Mouse (Mus musculus): ENCODE data around the gene Hhat. TPM values are rescaled to one million over a fixed set of nuclear protein-coding genes. Genes with fewer than 3 reads are reported as not detected.

Gene Hhat
- total RNA-seq, 1 experiment: 2.8 TPM

GRCm38 (mm10) chr1:192536440-192536839 is 234.6 kb downstream of the Hhat start:
- Histone ChIP-seq H3K36me3 (ENCODE audit: control insufficient read depth, insufficient read depth, low read length, poor library complexity, severe bottlenecking) (no peaks in the 10 kb centered on the region), H3K4me3 (ENCODE audit: insufficient read depth in 1 of 2, low read depth in 1 of 2, low read length in 2 of 2, poor library complexity in 1 of 2, severe bottlenecking in 1 of 2) (no peak overlapping the region), H3K27ac (ENCODE audit: insufficient read depth, low read depth, low read length, poor library complexity, severe bottlenecking) (no peak overlapping the region), H3K9me3 (ENCODE audit: control insufficient read depth, insufficient read depth, low read depth, low read length) (no peaks in the 10 kb centered on the region), H3K9ac (ENCODE audit: insufficient read depth, low read depth, low read length, poor library complexity, severe bottlenecking) (no peak overlapping the region), H3K4me1 (ENCODE audit: control insufficient read depth in 2 of 2, insufficient read depth in 2 of 2, low read length in 2 of 2, poor library complexity in 1 of 2) (no peaks in the 10 kb centered on the region)
- TF ChIP-seq ZC3H11A (IDR thresholded peaks at IDR 0.05; ENCODE audit: borderline replicate concordance, low read depth, low read length) (no peak), HCFC1 (IDR thresholded peaks at IDR 0.05; ENCODE audit: borderline replicate concordance, insufficient read depth, low read length) (no peak), ZNF384 (IDR thresholded peaks at IDR 0.05; ENCODE audit: low read depth, low read length) (no peak), CHD2 (IDR thresholded peaks at IDR 0.05; ENCODE audit: low read depth, low read length) (no peak), MAFK (IDR thresholded peaks at IDR 0.05; ENCODE audit: insufficient read depth, low read depth, low read length) (no peak)
- in situ Hi-C loops (cut with MboI; ENCODE audit: low sequenced_read_pairs in 2 of 2, unreplicated experiment in 2 of 2): no loop called here
- no peak for DNase-seq (ENCODE audit: low read depth, low spot score)

- no peak for DNase-seq (ENCODE audit: low read depth, low spot score)
- Histone ChIP-seq H3K9me3 (ENCODE audit: control insufficient read depth, insufficient read depth, low read depth, low read length) (no peaks in the 10 kb centered on the region), H3K4me1 (ENCODE audit: control insufficient read depth in 2 of 2, insufficient read depth in 2 of 2, low read length in 2 of 2, poor library complexity in 1 of 2) (no peaks in the 10 kb centered on the region), H3K4me3 (ENCODE audit: insufficient read depth in 1 of 2, low read depth in 1 of 2, low read length in 2 of 2, poor library complexity in 1 of 2, severe bottlenecking in 1 of 2) (no peak overlapping the region), H3K36me3 (ENCODE audit: control insufficient read depth, insufficient read depth, low read length, poor library complexity, severe bottlenecking) (no peaks in the 10 kb centered on the region), H3K27ac (ENCODE audit: insufficient read depth, low read depth, low read length, poor library complexity, severe bottlenecking) (no peak overlapping the region), H3K9ac (ENCODE audit: insufficient read depth, low read depth, low read length, poor library complexity, severe bottlenecking) (no peak overlapping the region)
- in situ Hi-C loops (cut with MboI; ENCODE audit: low sequenced_read_pairs in 2 of 2, unreplicated experiment in 2 of 2): no loop called here
- no peak for TF ChIP-seq CHD2 (IDR thresholded peaks at IDR 0.05; ENCODE audit: low read depth, low read length)
- TF ChIP-seq ZNF384 (IDR thresholded peaks at IDR 0.05; ENCODE audit: low read depth, low read length): no peak
- TF ChIP-seq ZC3H11A (IDR thresholded peaks at IDR 0.05; ENCODE audit: borderline replicate concordance, low read depth, low read length): no peak
- no peak for TF ChIP-seq HCFC1 (IDR thresholded peaks at IDR 0.05; ENCODE audit: borderline replicate concordance, insufficient read depth, low read length)
- TF ChIP-seq MAFK (IDR thresholded peaks at IDR 0.05; ENCODE audit: insufficient read depth, low read depth, low read length): no peak
Measured at GRCm38 (mm10) chr1:192533016-192533415, 238.0 kb downstream of the Hhat start.

- H3K36me3 ChIP-seq (ENCODE audit: control insufficient read depth, insufficient read depth, low read length, poor library complexity, severe bottlenecking): no peaks in the 10 kb centered on the region
- H3K9ac ChIP-seq (ENCODE audit: insufficient read depth, low read depth, low read length, poor library complexity, severe bottlenecking): no peak overlapping the region
- H3K9me3 ChIP-seq (ENCODE audit: control insufficient read depth, insufficient read depth, low read depth, low read length): no peaks in the 10 kb centered on the region
- H3K4me1 ChIP-seq (ENCODE audit: control insufficient read depth in 2 of 2, insufficient read depth in 2 of 2, low read length in 2 of 2, poor library complexity in 1 of 2): no peaks in the 10 kb centered on the region
- DNase-seq (ENCODE audit: low read depth, low spot score): no peak
- no peak overlapping the region for H3K27ac ChIP-seq (ENCODE audit: insufficient read depth, low read depth, low read length, poor library complexity, severe bottlenecking)
- in situ Hi-C loops (cut with MboI; ENCODE audit: low sequenced_read_pairs in 2 of 2, unreplicated experiment in 2 of 2): no loop called here
- H3K4me3 ChIP-seq (ENCODE audit: insufficient read depth in 1 of 2, low read depth in 1 of 2, low read length in 2 of 2, poor library complexity in 1 of 2, severe bottlenecking in 1 of 2): no peak overlapping the region
- TF ChIP-seq MAFK (IDR thresholded peaks at IDR 0.05; ENCODE audit: insufficient read depth, low read depth, low read length): no peak
Measured at GRCm38 (mm10) chr1:192532212-192532611, 238.8 kb downstream of the Hhat start.

GRCm38 (mm10) chr1:192531490-192532146 is 239.4 kb downstream of the Hhat start:
- Histone ChIP-seq H3K36me3 (ENCODE audit: control insufficient read depth, insufficient read depth, low read length, poor library complexity, severe bottlenecking) (no peaks in the 10 kb centered on the region), H3K4me1 (ENCODE audit: control insufficient read depth in 2 of 2, insufficient read depth in 2 of 2, low read length in 2 of 2, poor library complexity in 1 of 2) (no peaks in the 10 kb centered on the region), H3K9me3 (ENCODE audit: control insufficient read depth, insufficient read depth, low read depth, low read length) (no peaks in the 10 kb centered on the region), H3K9ac (ENCODE audit: insufficient read depth, low read depth, low read length, poor library complexity, severe bottlenecking) (no peak overlapping the region), H3K4me3 (ENCODE audit: insufficient read depth in 1 of 2, low read depth in 1 of 2, low read length in 2 of 2, poor library complexity in 1 of 2, severe bottlenecking in 1 of 2) (no peak overlapping the region), H3K27ac (ENCODE audit: insufficient read depth, low read depth, low read length, poor library complexity, severe bottlenecking) (no peak overlapping the region)
- DNase-seq (ENCODE audit: low read depth, low spot score): no peak
- TF ChIP-seq ZNF384 (IDR thresholded peaks at IDR 0.05; ENCODE audit: low read depth, low read length) (no peak), CHD2 (IDR thresholded peaks at IDR 0.05; ENCODE audit: low read depth, low read length) (no peak), HCFC1 (IDR thresholded peaks at IDR 0.05; ENCODE audit: borderline replicate concordance, insufficient read depth, low read length) (no peak)
- in situ Hi-C loops (cut with MboI; ENCODE audit: low sequenced_read_pairs in 2 of 2, unreplicated experiment in 2 of 2): no loop called here

GRCm38 (mm10) chr1:192525711-192526350 is 245.2 kb downstream of the Hhat start:
- no peak for DNase-seq (ENCODE audit: low read depth, low spot score)
- Histone ChIP-seq H3K27ac (ENCODE audit: insufficient read depth, low read depth, low read length, poor library complexity, severe bottlenecking) (no peak overlapping the region), H3K4me1 (ENCODE audit: control insufficient read depth in 2 of 2, insufficient read depth in 2 of 2, low read length in 2 of 2, poor library complexity in 1 of 2) (peaks cover 7 to 12% of the 10 kb centered on the region in 2 experiments; a peak in 3 of 4 replicates), H3K9ac (ENCODE audit: insufficient read depth, low read depth, low read length, poor library complexity, severe bottlenecking) (no peak overlapping the region), H3K36me3 (ENCODE audit: control insufficient read depth, insufficient read depth, low read length, poor library complexity, severe bottlenecking) (no peaks in the 10 kb centered on the region), H3K9me3 (ENCODE audit: control insufficient read depth, insufficient read depth, low read depth, low read length) (no peaks in the 10 kb centered on the region), H3K4me3 (ENCODE audit: insufficient read depth in 1 of 2, low read depth in 1 of 2, low read length in 2 of 2, poor library complexity in 1 of 2, severe bottlenecking in 1 of 2) (no peak overlapping the region)
- TF ChIP-seq ZC3H11A (IDR thresholded peaks at IDR 0.05; ENCODE audit: borderline replicate concordance, low read depth, low read length): no peak
- TF ChIP-seq MAFK (IDR thresholded peaks at IDR 0.05; ENCODE audit: insufficient read depth, low read depth, low read length): no peak
- no peak for TF ChIP-seq CHD2 (IDR thresholded peaks at IDR 0.05; ENCODE audit: low read depth, low read length)
- TF ChIP-seq HCFC1 (IDR thresholded peaks at IDR 0.05; ENCODE audit: borderline replicate concordance, insufficient read depth, low read length): no peak
- no peak for TF ChIP-seq ZNF384 (IDR thresholded peaks at IDR 0.05; ENCODE audit: low read depth, low read length)
- in situ Hi-C loops (cut with MboI; ENCODE audit: low sequenced_read_pairs in 2 of 2, unreplicated experiment in 2 of 2): no loop called here
